Mouse (Mus musculus) CD8-positive naive resting alpha-beta T cell, adult 57 days (primary cell): ENCODE measurements around the gene Ifnl3. TPM values are rescaled to one million over a fixed set of nuclear protein-coding genes. Genes with fewer than 3 reads are reported as not detected.

Experiments used
- total RNA-seq: library from RNA; stranded (reverse); gene quantifications from one replicate; pipeline ENCODE4 v1.2.4, GENCODE M21; 2023

The Ifnl3 gene
- not detected for total RNA-seq

GRCm38 (mm10) chr7:28522536-28522935 lies at the start of gene Ifnl3:
Gene Ifnl3, plus strand, starts transcription at chr7:28522836.

GRCm38 (mm10) chr7:28510405-28510974 lies 12.1 kb upstream of the Ifnl3 start, which contains the start of gene Ifnl2:
Gene Ifnl2, minus strand, starts transcription at chr7:28510455.

GRCm38 (mm10) chr7:28540526-28540925 lies 17.9 kb downstream of the Ifnl3 start, which contains the start of gene Sycn:
Gene Sycn, plus strand, starts transcription at chr7:28540885.

GRCm38 (mm10) chr7:28547154-28547553 lies 24.5 kb downstream of the Ifnl3 start, which contains the start of gene Nccrp1:
Gene Nccrp1, minus strand, starts transcription at chr7:28547254.

Other genes with a start within 250 kb of the Ifnl3 start
- 4.3 TPM for gene Eid2b, start 245.1 kb upstream of the Ifnl3 start, total RNA-seq
- not detected for gene Selenov, start 231.7 kb upstream of the Ifnl3 start, total RNA-seq
- not detected for gene Dll3, start 220.6 kb upstream of the Ifnl3 start, total RNA-seq
- gene Timm50, start 210.8 kb upstream of the Ifnl3 start, total RNA-seq = 29.7 TPM
- gene Supt5, start 184.1 kb upstream of the Ifnl3 start, total RNA-seq = 160 TPM
- 5,585 TPM for gene Rps16, start 172.2 kb upstream of the Ifnl3 start, total RNA-seq
- gene Plekhg2, start 150.2 kb upstream of the Ifnl3 start, total RNA-seq = 155 TPM
- gene Zfp36, start 142.6 kb upstream of the Ifnl3 start, total RNA-seq = 501 TPM
- 15.7 TPM for gene Med29, start 130.1 kb upstream of the Ifnl3 start, total RNA-seq
- 141 TPM for gene Paf1, start 129.9 kb upstream of the Ifnl3 start, total RNA-seq
- gene Gmfg, start 85.4 kb upstream of the Ifnl3 start, total RNA-seq = 234 TPM
- 2.2 TPM for gene Lrfn1, start 70.9 kb upstream of the Ifnl3 start, total RNA-seq
- not detected for gene Ifnl2, start 12.4 kb upstream of the Ifnl3 start, total RNA-seq
- 1.0 TPM for gene Sycn, start 18.0 kb downstream of the Ifnl3 start, total RNA-seq
- gene Nccrp1, start 24.4 kb downstream of the Ifnl3 start, total RNA-seq = 0.55 TPM
- gene Samd4b, start 75.3 kb downstream of the Ifnl3 start, total RNA-seq = 36.4 TPM
- 10.5 TPM for gene Pak4, start 75.3 kb downstream of the Ifnl3 start, total RNA-seq
- gene Acp7, start 108.5 kb downstream of the Ifnl3 start, total RNA-seq = not detected
- gene Fbxo27, start 170.0 kb downstream of the Ifnl3 start, total RNA-seq = 1.6 TPM
- gene Fbxo17, start 194.0 kb downstream of the Ifnl3 start, total RNA-seq = 15.6 TPM
- gene Mrps12, start 219.0 kb downstream of the Ifnl3 start, total RNA-seq = 27.1 TPM
- 18.2 TPM for gene Sars2, start 219.2 kb downstream of the Ifnl3 start, total RNA-seq
- not detected for gene Ccer2, start 233.3 kb downstream of the Ifnl3 start, total RNA-seq
- gene Sirt2, start 243.9 kb downstream of the Ifnl3 start, total RNA-seq = 51.1 TPM
- 48.3 TPM for gene Nfkbib, start 244.7 kb downstream of the Ifnl3 start, total RNA-seq